Mouse (Mus musculus): Measurements from ENCODE around the gene Ckap2. TPM values are rescaled to one million over a fixed set of nuclear protein-coding genes. Genes with fewer than 3 reads are reported as not detected.

Ckap2 gene
- polyA plus RNA-seq, 1 experiment from 2014 or later: 53.2 TPM

Other genes with a start within 250 kb of the Ckap2 start
- not detected in 2 replicates for gene Defb35, start 247.5 kb downstream of the Ckap2 start, polyA plus RNA-seq (2015; fragmentation: Nextera tagmentation; extraction: Ambion mirVana)
- not detected in 2 replicates for gene Defb13, start 239.1 kb downstream of the Ckap2 start, polyA plus RNA-seq (2015; fragmentation: Nextera tagmentation; extraction: Ambion mirVana)
- not detected in 2 replicates for gene Fam90a1a, start 227.1 kb downstream of the Ckap2 start, polyA plus RNA-seq (2015; fragmentation: Nextera tagmentation; extraction: Ambion mirVana)
- gene Ccdc70, start 216.0 kb downstream of the Ckap2 start, polyA plus RNA-seq (2015; fragmentation: Nextera tagmentation; extraction: Ambion mirVana): not detected in 2 replicates
- gene Atp7b, start 125.5 kb downstream of the Ckap2 start, polyA plus RNA-seq (2015; fragmentation: Nextera tagmentation; extraction: Ambion mirVana): 0.55 and 0.96 TPM in 2 replicates
- 39.1 and 40.8 TPM in 2 replicates for gene Alg11, start 125.1 kb downstream of the Ckap2 start, polyA plus RNA-seq (2015; fragmentation: Nextera tagmentation; extraction: Ambion mirVana)
- gene Nek5, start 60.8 kb downstream of the Ckap2 start, polyA plus RNA-seq (2015; fragmentation: Nextera tagmentation; extraction: Ambion mirVana): 0.17 TPM in 1 of 2 replicates, not detected in the other
- gene Nek3, start 19.4 kb downstream of the Ckap2 start, polyA plus RNA-seq (2015; fragmentation: Nextera tagmentation; extraction: Ambion mirVana): 4.1 and 5.6 TPM in 2 replicates
- gene Vps36, start 7.0 kb upstream of the Ckap2 start, polyA plus RNA-seq (2015; fragmentation: Nextera tagmentation; extraction: Ambion mirVana): 37.4 and 37.9 TPM in 2 replicates
- 9.8 and 10.2 TPM in 2 replicates for gene Thsd1, start 41.5 kb upstream of the Ckap2 start, polyA plus RNA-seq (2015; fragmentation: Nextera tagmentation; extraction: Ambion mirVana)
- not detected in 2 replicates for gene Tpte, start 97.6 kb upstream of the Ckap2 start, polyA plus RNA-seq (2015; fragmentation: Nextera tagmentation; extraction: Ambion mirVana)
- 14.5 and 16.3 TPM in 2 replicates for gene Slc25a15, start 212.8 kb upstream of the Ckap2 start, polyA plus RNA-seq (2015; fragmentation: Nextera tagmentation; extraction: Ambion mirVana)
- 39.3 and 40.3 TPM in 2 replicates for gene Mrps31, start 225.5 kb upstream of the Ckap2 start, polyA plus RNA-seq (2015; fragmentation: Nextera tagmentation; extraction: Ambion mirVana)